Mouse (Mus musculus): Measurements from ENCODE around the gene Tmem120b. TPM values are rescaled to one million over a fixed set of nuclear protein-coding genes. Genes with fewer than 3 reads are reported as not detected.

The Tmem120b gene
- polyA plus RNA-seq, 1 experiment from 2014 or later = 11.4 TPM

DNA sequence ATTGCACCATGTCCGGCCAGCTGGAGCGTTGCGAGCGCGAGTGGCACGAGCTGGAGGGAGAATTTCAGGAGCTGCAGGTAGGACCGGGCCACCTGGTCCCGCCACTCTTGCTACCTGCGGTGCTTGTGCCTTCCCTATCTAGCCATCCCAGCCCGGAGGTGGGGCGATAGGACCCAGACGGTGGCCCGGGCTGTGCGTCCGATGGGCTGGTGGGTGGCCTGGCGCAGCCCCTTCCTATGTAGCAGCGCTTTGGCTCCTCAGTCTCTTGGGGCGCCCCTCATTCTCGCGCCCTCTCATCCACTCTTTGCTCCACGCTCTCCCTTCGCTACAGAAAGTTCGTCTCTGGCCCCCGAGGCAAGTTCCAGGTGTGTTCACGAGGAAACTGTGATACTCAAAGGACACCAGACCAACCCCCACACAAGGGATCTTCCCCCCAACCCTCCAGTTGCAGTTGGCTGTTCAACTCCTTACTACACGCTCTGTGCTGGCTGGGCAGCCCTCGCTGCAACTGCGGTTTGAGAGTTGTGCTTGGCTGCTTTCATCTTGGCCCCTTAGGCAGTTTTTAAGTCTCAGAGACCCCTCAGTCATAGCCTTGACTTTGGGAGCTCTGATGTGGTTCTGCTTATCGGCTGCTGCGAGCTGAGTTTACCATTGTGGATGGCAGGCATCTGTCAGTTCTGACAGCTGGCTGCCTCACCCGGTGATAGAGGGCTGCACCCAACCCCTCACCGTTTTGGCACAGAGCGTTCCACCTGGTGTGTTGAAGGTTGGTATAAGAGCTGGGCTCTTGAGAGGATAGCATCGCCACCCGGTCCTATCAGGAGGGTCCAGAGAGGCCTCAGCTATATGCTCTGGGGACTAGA, 8.4 kb downstream of the Tmem120b start:
- WGBS (ENCODE audit: insufficient replicate concordance) = 3% methylated on average over 35 of the region's 35 CpGs
- H3K36me3 ChIP-seq (ENCODE audit: control insufficient read depth, insufficient read depth, low read length) = no peaks in the 10 kb centered on the region
- no peaks in the 10 kb centered on the region for H3K27me3 ChIP-seq (ENCODE audit: control insufficient read depth, insufficient read depth, low read length)

GRCm38 (mm10) chr5:123079568-123079967, 11.4 kb downstream of the Tmem120b start:
- H3K27me3 ChIP-seq (ENCODE audit: control insufficient read depth, insufficient read depth, low read length) = no peaks in the 10 kb centered on the region
- ATAC-seq (replicated peaks; ENCODE audit: insufficient number of reproducible peaks, low FRiP score, low TSS enrichment) = no peak
- H3K27ac ChIP-seq (ENCODE audit: low read depth, low read length) = peak overlapping the region; percentile 1; the same call in 1 of the 2 replicates
- no peak overlapping the region for H3K4me2 ChIP-seq
- WGBS (ENCODE audit: insufficient replicate concordance) = 70% methylated on average over 1 of the region's 1 CpGs
- peaks cover 18% of the 10 kb centered on the region for H3K4me1 ChIP-seq (ENCODE audit: control insufficient read depth, insufficient read depth, low read length)
- H3K9me3 ChIP-seq (replicated peaks; ENCODE audit: control insufficient read depth, low read length) = no peaks in the 10 kb centered on the region
- H3K9ac ChIP-seq (ENCODE audit: low read depth, low read length) = no peak overlapping the region
- H3K36me3 ChIP-seq (ENCODE audit: control insufficient read depth, insufficient read depth, low read length) = no peaks in the 10 kb centered on the region
- no peak overlapping the region for H3K4me3 ChIP-seq (ENCODE audit: low read depth, low read length)

More for the DNA sequence above, 8.4 kb downstream of the Tmem120b start:
- Histone ChIP-seq H3K4me2 (peak overlapping the region; percentile 99), H3K27ac (ENCODE audit: low read depth, low read length) (peak overlapping the region; percentile 64), H3K4me1 (ENCODE audit: control insufficient read depth, insufficient read depth, low read length) (peaks cover 18% of the 10 kb centered on the region), H3K9ac (ENCODE audit: low read depth, low read length) (peak overlapping the region; percentile 85), H3K9me3 (replicated peaks; ENCODE audit: control insufficient read depth, low read length) (no peaks in the 10 kb centered on the region), H3K4me3 (ENCODE audit: low read depth, low read length) (peak overlapping the region; percentile 80)
- peak; percentile 69 for ATAC-seq (replicated peaks; ENCODE audit: insufficient number of reproducible peaks, low FRiP score, low TSS enrichment)

- 61% methylated on average over 8 of the region's 8 CpGs for WGBS (ENCODE audit: insufficient replicate concordance)
- Histone ChIP-seq H3K4me2 (no peak overlapping the region), H3K9me3 (replicated peaks; ENCODE audit: control insufficient read depth, low read length) (no peaks in the 10 kb centered on the region), H3K27me3 (ENCODE audit: control insufficient read depth, insufficient read depth, low read length) (no peaks in the 10 kb centered on the region), H3K27ac (ENCODE audit: low read depth, low read length) (0 out of 2 replicates have a peak overlapping the region, but pooled peaks have one; percentile 1), H3K36me3 (ENCODE audit: control insufficient read depth, insufficient read depth, low read length) (no peaks in the 10 kb centered on the region), H3K4me1 (ENCODE audit: control insufficient read depth, insufficient read depth, low read length) (peaks cover 18% of the 10 kb centered on the region), H3K9ac (ENCODE audit: low read depth, low read length) (no peak overlapping the region), H3K4me3 (ENCODE audit: low read depth, low read length) (no peak overlapping the region)
- ATAC-seq (replicated peaks; ENCODE audit: insufficient number of reproducible peaks, low FRiP score, low TSS enrichment) = no peak
Measured at GRCm38 (mm10) chr5:123080041-123080440, 11.8 kb downstream of the Tmem120b start.

GRCm38 (mm10) chr5:123080510-123080909, 12.3 kb downstream of the Tmem120b start:
- Histone ChIP-seq H3K4me2 (no peak overlapping the region), H3K27ac (ENCODE audit: low read depth, low read length) (no peak overlapping the region), H3K9me3 (replicated peaks; ENCODE audit: control insufficient read depth, low read length) (no peaks in the 10 kb centered on the region), H3K27me3 (ENCODE audit: control insufficient read depth, insufficient read depth, low read length) (no peaks in the 10 kb centered on the region), H3K36me3 (ENCODE audit: control insufficient read depth, insufficient read depth, low read length) (no peaks in the 10 kb centered on the region), H3K4me1 (ENCODE audit: control insufficient read depth, insufficient read depth, low read length) (peaks cover 16% of the 10 kb centered on the region), H3K9ac (ENCODE audit: low read depth, low read length) (no peak overlapping the region), H3K4me3 (ENCODE audit: low read depth, low read length) (no peak overlapping the region)
- WGBS (ENCODE audit: insufficient replicate concordance) = 94% methylated on average over 12 of the region's 13 CpGs
- no peak for ATAC-seq (replicated peaks; ENCODE audit: insufficient number of reproducible peaks, low FRiP score, low TSS enrichment)

DNA sequence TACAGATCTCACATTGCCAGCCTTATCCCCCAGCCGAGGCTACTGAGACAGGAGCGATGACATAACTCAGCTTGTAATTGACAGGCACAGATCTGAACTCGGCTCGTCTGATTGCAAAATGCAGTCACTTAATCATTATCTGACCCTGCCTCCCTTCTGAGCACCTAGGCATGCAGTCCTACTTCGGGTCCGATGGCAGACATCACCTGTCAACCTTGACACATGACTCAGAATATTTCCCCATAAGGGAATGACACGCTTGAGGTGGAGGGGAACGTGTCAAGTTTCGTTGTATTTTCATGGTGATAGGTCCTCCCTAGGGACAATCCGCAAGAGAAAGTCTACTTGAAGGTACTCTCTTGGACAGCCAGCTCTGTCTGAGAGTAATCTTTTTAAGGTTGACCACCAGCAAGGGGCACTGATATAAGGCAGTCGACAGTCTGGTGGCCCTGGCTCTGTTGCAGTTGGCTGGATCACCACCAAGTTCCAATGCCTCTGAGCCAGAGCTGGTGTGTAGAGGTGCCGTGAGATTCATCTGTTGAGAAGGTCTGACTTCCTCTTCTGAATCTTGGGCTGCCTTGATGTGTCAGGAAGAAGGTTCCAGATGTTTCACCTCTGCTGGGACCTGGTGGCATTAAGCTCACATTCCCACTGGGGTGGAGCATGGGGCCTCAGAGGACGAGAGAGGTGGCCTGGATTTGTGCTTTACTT, 15.3 kb downstream of the Tmem120b start:
- no peak overlapping the region for H3K27ac ChIP-seq (ENCODE audit: low read depth, low read length)
- no peaks in the 10 kb centered on the region; the same call in 1 of the 2 replicates for H3K4me1 ChIP-seq (ENCODE audit: control insufficient read depth, insufficient read depth, low read length)
- 67% methylated on average over 13 of the region's 13 CpGs for WGBS (ENCODE audit: insufficient replicate concordance)
- H3K4me2 ChIP-seq = no peak overlapping the region
- no peaks in the 10 kb centered on the region for H3K36me3 ChIP-seq (ENCODE audit: control insufficient read depth, insufficient read depth, low read length)
- no peak overlapping the region for H3K4me3 ChIP-seq (ENCODE audit: low read depth, low read length)
- H3K9ac ChIP-seq (ENCODE audit: low read depth, low read length) = no peak overlapping the region
- ATAC-seq (replicated peaks; ENCODE audit: insufficient number of reproducible peaks, low FRiP score, low TSS enrichment) = no peak
- H3K9me3 ChIP-seq (replicated peaks; ENCODE audit: control insufficient read depth, low read length) = no peaks in the 10 kb centered on the region
- no peaks in the 10 kb centered on the region for H3K27me3 ChIP-seq (ENCODE audit: control insufficient read depth, insufficient read depth, low read length)

GRCm38 (mm10) chr5:123086501-123086900, 18.3 kb downstream of the Tmem120b start:
- no peaks in the 10 kb centered on the region; the same call in 1 of the 2 replicates for H3K4me1 ChIP-seq (ENCODE audit: control insufficient read depth, insufficient read depth, low read length)
- 82% methylated on average over 2 of the region's 2 CpGs for WGBS (ENCODE audit: insufficient replicate concordance)
- H3K4me3 ChIP-seq (ENCODE audit: low read depth, low read length) = no peak overlapping the region
- H3K27ac ChIP-seq (ENCODE audit: low read depth, low read length) = no peak overlapping the region
- H3K36me3 ChIP-seq (ENCODE audit: control insufficient read depth, insufficient read depth, low read length) = no peaks in the 10 kb centered on the region
- H3K9me3 ChIP-seq (replicated peaks; ENCODE audit: control insufficient read depth, low read length) = no peaks in the 10 kb centered on the region
- H3K9ac ChIP-seq (ENCODE audit: low read depth, low read length) = no peak overlapping the region
- ATAC-seq (replicated peaks; ENCODE audit: insufficient number of reproducible peaks, low FRiP score, low TSS enrichment) = no peak
- no peak overlapping the region for H3K4me2 ChIP-seq
- H3K27me3 ChIP-seq (ENCODE audit: control insufficient read depth, insufficient read depth, low read length) = no peaks in the 10 kb centered on the region

DNA sequence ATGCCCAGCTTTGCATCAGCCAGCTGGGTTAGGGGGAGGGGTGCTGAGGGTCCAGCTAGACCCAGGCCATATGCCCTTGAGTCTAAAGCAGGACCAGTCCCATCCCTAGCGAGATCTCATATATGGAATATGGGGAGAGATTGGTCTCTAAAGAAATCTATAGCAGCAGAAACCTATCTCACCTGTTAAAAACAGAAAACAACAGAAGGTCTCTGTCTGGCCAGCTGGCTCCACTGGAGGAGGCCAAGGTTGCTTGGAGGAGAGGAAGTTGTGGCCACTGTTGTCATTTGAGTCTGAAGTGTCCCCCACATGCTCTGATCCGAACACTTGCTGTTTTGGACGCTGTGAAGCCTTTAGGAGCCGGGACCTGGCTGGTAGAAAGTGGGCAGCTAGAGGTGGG, 20.6 kb downstream of the Tmem120b start:
- ATAC-seq (replicated peaks; ENCODE audit: insufficient number of reproducible peaks, low FRiP score, low TSS enrichment) = no peak
- no peaks in the 10 kb centered on the region for H3K9me3 ChIP-seq (replicated peaks; ENCODE audit: control insufficient read depth, low read length)
- no peak overlapping the region for H3K4me2 ChIP-seq
- H3K9ac ChIP-seq (ENCODE audit: low read depth, low read length) = no peak overlapping the region
- no peaks in the 10 kb centered on the region for H3K27me3 ChIP-seq (ENCODE audit: control insufficient read depth, insufficient read depth, low read length)
- no peak overlapping the region for H3K27ac ChIP-seq (ENCODE audit: low read depth, low read length)
- H3K36me3 ChIP-seq (ENCODE audit: control insufficient read depth, insufficient read depth, low read length) = no peaks in the 10 kb centered on the region
- no peak overlapping the region for H3K4me3 ChIP-seq (ENCODE audit: low read depth, low read length)
- no peaks in the 10 kb centered on the region; the same call in 1 of the 2 replicates for H3K4me1 ChIP-seq (ENCODE audit: control insufficient read depth, insufficient read depth, low read length)
- 92% methylated on average over 4 of the region's 4 CpGs for WGBS (ENCODE audit: insufficient replicate concordance)

- no peak for ATAC-seq (replicated peaks; ENCODE audit: insufficient number of reproducible peaks, low FRiP score, low TSS enrichment)
- WGBS (ENCODE audit: insufficient replicate concordance) = 85% methylated on average over 10 of the region's 10 CpGs
- no peaks in the 10 kb centered on the region for H3K27me3 ChIP-seq (ENCODE audit: control insufficient read depth, insufficient read depth, low read length)
Measured at GRCm38 (mm10) chr5:123090560-123091306, 22.5 kb downstream of the Tmem120b start.

More at GRCm38 (mm10) chr5:123090560-123091306, 22.5 kb downstream of the Tmem120b start:
- Histone ChIP-seq H3K9ac (ENCODE audit: low read depth, low read length) (no peak overlapping the region), H3K27ac (ENCODE audit: low read depth, low read length) (no peak overlapping the region), H3K9me3 (replicated peaks; ENCODE audit: control insufficient read depth, low read length) (no peaks in the 10 kb centered on the region), H3K4me3 (ENCODE audit: low read depth, low read length) (no peak overlapping the region), H3K36me3 (ENCODE audit: control insufficient read depth, insufficient read depth, low read length) (no peaks in the 10 kb centered on the region), H3K4me2 (no peak overlapping the region), H3K4me1 (ENCODE audit: control insufficient read depth, insufficient read depth, low read length) (peaks cover 3% of the 10 kb centered on the region; the same call in 1 of the 2 replicates)
